Mouse (Mus musculus) midbrain, postnatal 0 days (tissue): ENCODE measurements at regions not wholly inside any gene's neighbourhood (a gene's known extent, or its start where the extent isn't known, plus 50 kb on each side); places are given as distances from the start of the nearest gene placed in this dataset.

Source experiments
- ATAC-seq: fragments of 200-750 bp; cut with Nextera tagmentation; 2 replicates; pipeline ENCODE4 v1.8.0; 2017; ENCODE audit warnings: moderate number of reproducible peaks, mild to moderate bottlenecking, moderate TSS enrichment, moderate library complexity; ENCODE audit not compliant: low FRiP score
- DNase-seq: peaks from one replicate; pipeline ENCODE4 v3.0.0-alpha.2; 2015; ENCODE audit warnings: low spot score
- H3K27ac ChIP-seq: fragments of 300-500 bp; sonication (generic); 2 replicates; pipeline ENCODE4 v1.5.1; 2014; ENCODE audit warnings: low read depth, mild to moderate bottlenecking, low read length, mixed read lengths
- H3K27me3 ChIP-seq: fragments of 300-500 bp; sonication (generic); 2 replicates; pipeline ENCODE4 v1.6.1; 2014; ENCODE audit warnings: low read length, control low read depth, mixed read lengths; ENCODE audit not compliant: insufficient read depth
- H3K36me3 ChIP-seq: fragments of 300-500 bp; sonication (generic); 2 replicates; pipeline ENCODE4 v1.6.1; 2014; ENCODE audit warnings: low read length, control low read depth, mixed read lengths; ENCODE audit not compliant: insufficient read depth
- H3K4me1 ChIP-seq: fragments of 300-500 bp; sonication (generic); 2 replicates; pipeline ENCODE4 v1.6.1; 2014; ENCODE audit warnings: mild to moderate bottlenecking, control low read depth, antibody characterized with exemption, low read length, mixed read lengths; ENCODE audit not compliant: insufficient read depth
- H3K4me2 ChIP-seq: fragments of 300-500 bp; sonication (generic); 2 replicates; pipeline ENCODE4 v1.6.1; 2014; ENCODE audit warnings: low read depth, mild to moderate bottlenecking, low read length, mixed read lengths; ENCODE audit not compliant: poor library complexity, severe bottlenecking
- H3K4me3 ChIP-seq: fragments of 300-500 bp; sonication (generic); 2 replicates; pipeline ENCODE4 v1.5.1; 2014; ENCODE audit warnings: low read depth, mild to moderate bottlenecking, low read length, moderate library complexity
- H3K9ac ChIP-seq: fragments of 300-500 bp; sonication (generic); replicated peaks from 2 replicates; pipeline ENCODE4 v1.6.1; 2014; ENCODE audit warnings: mild to moderate bottlenecking, low read length, moderate library complexity, mixed read lengths; ENCODE audit not compliant: poor library complexity, severe bottlenecking
- H3K9me3 ChIP-seq: fragments of 300-500 bp; sonication (generic); 2 replicates; pipeline ENCODE4 v1.6.1; 2016; ENCODE audit warnings: low read length, control low read depth
- CTCF ChIP-seq: IDR thresholded peaks from 2 replicates; pipeline ENCODE4 v1.5.1; 2016; ENCODE audit warnings: antibody characterized with exemption, mild to moderate bottlenecking
- WGBS: fragments of 180-500 bp; shearing (Covaris S2); extraction: QIAGEN DNeasy Blood & Tissue Kit; methylation state at CpG from one replicate; pipeline ENCODE4 v1.1.7; 2014; 5-methylcytosine and 5-hydroxymethylcytosine counted together

- H3K9ac ChIP-seq: no peak overlapping the region
- no peak for ATAC-seq
- WGBS: 85% methylated on average over 12 of the region's 12 CpGs
- no peaks in the 10 kb centered on the region for H3K4me1 ChIP-seq
- H3K27ac ChIP-seq: no peak overlapping the region
- H3K27me3 ChIP-seq: no peaks in the 10 kb centered on the region
- no peak for DNase-seq
- no peak overlapping the region for H3K4me3 ChIP-seq
- no peak for TF ChIP-seq CTCF
- no peaks in the 10 kb centered on the region for H3K9me3 ChIP-seq
- H3K4me2 ChIP-seq: no peak overlapping the region
- H3K36me3 ChIP-seq: no peaks in the 10 kb centered on the region
These were observed 180.0 kb upstream of the Six2 start for GRCm38 (mm10) chr17:85867945-85868616.

GRCm38 (mm10) chr17:85866581-85866980 is 178.5 kb upstream of the Six2 start:
- H3K9me3 ChIP-seq: no peaks in the 10 kb centered on the region
- no peaks in the 10 kb centered on the region for H3K36me3 ChIP-seq
- WGBS: 88% methylated on average over 3 of the region's 3 CpGs
- no peak overlapping the region for H3K27ac ChIP-seq
- DNase-seq (no peak), ATAC-seq (no peak)
- H3K4me3 ChIP-seq: no peak overlapping the region
- H3K4me2 ChIP-seq: no peak overlapping the region
- no peaks in the 10 kb centered on the region for H3K27me3 ChIP-seq
- H3K4me1 ChIP-seq: no peaks in the 10 kb centered on the region
- no peak overlapping the region for H3K9ac ChIP-seq
- TF ChIP-seq CTCF: no peak

DNA sequence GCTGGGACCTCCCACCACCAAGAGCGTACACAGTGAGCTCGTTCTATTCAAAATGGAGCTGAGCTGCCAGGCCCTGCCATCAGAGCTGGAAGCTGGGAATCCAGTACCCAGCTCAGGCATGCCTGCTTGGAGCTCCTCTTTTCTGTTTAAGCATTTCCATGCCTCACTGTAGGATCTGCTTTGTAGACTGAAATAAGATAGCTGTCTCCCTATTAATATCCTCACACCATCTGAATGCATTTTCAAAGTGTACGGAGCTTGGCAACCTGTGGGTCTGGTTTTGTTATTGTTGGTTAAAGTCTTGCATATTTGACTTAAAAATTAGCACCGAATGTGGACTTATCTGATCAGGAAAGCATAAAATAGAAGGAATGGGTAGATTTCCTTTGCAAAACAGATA is 177.9 kb upstream of the Six2 start:
- Histone ChIP-seq H3K4me1 (no peaks in the 10 kb centered on the region), H3K4me3 (no peak overlapping the region), H3K27ac (no peak overlapping the region), H3K27me3 (no peaks in the 10 kb centered on the region), H3K36me3 (no peaks in the 10 kb centered on the region), H3K9me3 (no peaks in the 10 kb centered on the region), H3K4me2 (no peak overlapping the region), H3K9ac (no peak overlapping the region)
- ATAC-seq (no peak), DNase-seq (no peak)
- whole genome bisulfite sequencing: 92% methylated on average over 4 of the region's 4 CpGs
- TF ChIP-seq CTCF: no peak

DNA sequence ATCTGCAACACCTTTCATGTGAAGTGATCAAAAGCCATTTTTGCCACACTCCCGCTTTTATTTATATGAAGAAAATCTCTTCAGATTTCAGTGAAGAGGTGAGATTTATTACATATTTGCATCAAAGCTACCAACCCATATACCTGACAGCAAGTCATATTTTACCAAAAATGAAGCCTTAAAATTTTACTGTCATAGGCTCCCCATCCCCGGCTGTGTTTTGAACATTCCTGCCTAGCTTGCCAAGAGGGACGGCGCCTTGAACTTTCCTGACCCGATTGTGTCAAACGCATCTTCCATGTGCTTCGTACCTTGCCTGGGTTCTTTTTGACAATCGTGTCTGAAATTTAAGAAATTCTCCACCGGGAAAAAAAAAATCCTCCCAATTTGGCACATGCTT is 173.3 kb upstream of the Six2 start:
- no peak for TF ChIP-seq CTCF
- H3K27ac ChIP-seq: no peak overlapping the region
- H3K4me1 ChIP-seq: peaks cover 5% of the 10 kb centered on the region; the same call in 1 of the 2 replicates
- H3K9me3 ChIP-seq: no peaks in the 10 kb centered on the region
- no peak overlapping the region for H3K4me2 ChIP-seq
- no peak overlapping the region for H3K4me3 ChIP-seq
- no peaks in the 10 kb centered on the region for H3K36me3 ChIP-seq
- ATAC-seq (no peak), DNase-seq (no peak)
- H3K27me3 ChIP-seq: no peaks in the 10 kb centered on the region
- no peak overlapping the region for H3K9ac ChIP-seq
- WGBS: 86% methylated on average over 9 of the region's 9 CpGs

DNA sequence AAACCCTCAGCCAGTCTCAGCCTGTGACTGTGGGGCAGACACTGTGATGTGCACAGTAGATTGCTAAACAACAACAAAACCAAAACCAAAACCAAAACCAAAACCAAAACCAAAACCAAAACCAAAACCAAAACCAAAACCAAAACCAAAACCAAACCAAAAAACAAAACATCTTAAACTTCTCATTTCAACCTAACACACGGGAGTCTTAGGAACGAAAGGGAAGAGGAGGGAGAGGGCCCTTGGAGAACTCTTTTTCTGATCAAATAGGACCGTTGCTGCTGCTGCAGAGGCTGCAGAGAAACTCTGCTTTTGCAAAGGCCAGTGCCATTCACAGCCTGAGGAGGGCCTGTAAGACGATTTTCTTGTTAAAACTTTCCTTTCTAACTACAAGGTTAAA is 172.7 kb upstream of the Six2 start:
- H3K4me3 ChIP-seq: no peak overlapping the region
- no peak overlapping the region for H3K4me2 ChIP-seq
- no peaks in the 10 kb centered on the region for H3K36me3 ChIP-seq
- peaks cover 5% of the 10 kb centered on the region; the same call in 1 of the 2 replicates for H3K4me1 ChIP-seq
- H3K27ac ChIP-seq: no peak overlapping the region
- ATAC-seq (no peak), DNase-seq (no peak)
- H3K9ac ChIP-seq: no peak overlapping the region
- no peaks in the 10 kb centered on the region for H3K27me3 ChIP-seq
- TF ChIP-seq CTCF: no peak
- 63% methylated on average over 4 of the region's 4 CpGs for WGBS
- H3K9me3 ChIP-seq: no peaks in the 10 kb centered on the region

GRCm38 (mm10) chr17:85859926-85860707 is 172.0 kb upstream of the Six2 start:
- H3K4me1 ChIP-seq: peaks cover 5% of the 10 kb centered on the region; the same call in 1 of the 2 replicates
- no peak for TF ChIP-seq CTCF
- 91% methylated on average over 15 of the region's 15 CpGs for WGBS
- no peak overlapping the region for H3K4me2 ChIP-seq
- no peaks in the 10 kb centered on the region for H3K9me3 ChIP-seq
- DNase-seq (no peak), ATAC-seq (no peak)
- no peaks in the 10 kb centered on the region for H3K27me3 ChIP-seq
- H3K36me3 ChIP-seq: no peaks in the 10 kb centered on the region
- H3K27ac ChIP-seq: no peak overlapping the region
- H3K4me3 ChIP-seq: no peak overlapping the region
- no peak overlapping the region for H3K9ac ChIP-seq
